Mouse (Mus musculus): Measurements from ENCODE around the gene Fuz. TPM values are rescaled to one million over a fixed set of nuclear protein-coding genes. Genes with fewer than 3 reads are reported as not detected.
A peak's percentile ranks its signal among the peaks of the same experiment; 100 is the strongest.
"Not testable (repeated sequence)": the region's sequence is repeated elsewhere in the genome, so short reads cannot be mapped to it uniquely, and the experiment has no call there.

The Fuz gene
- polyA plus RNA-seq, 1 experiment from 2014 or later = 17.6 TPM

GRCm38 (mm10) chr7:44870614-44871013, 25.3 kb upstream of the Fuz start:
- Histone ChIP-seq H3K27ac (ENCODE audit: low read depth, low read length) (peak overlapping the region; percentile 99), H3K36me3 (ENCODE audit: control insufficient read depth, insufficient read depth, low read length) (peaks cover 3% of the 10 kb centered on the region; the same call in 1 of the 2 replicates), H3K4me1 (replicated peaks; ENCODE audit: control insufficient read depth, insufficient read depth, low read length) (peaks cover 34% of the 10 kb centered on the region), H3K4me3 (ENCODE audit: low read depth, low read length) (peak overlapping the region; percentile 94), H3K4me2 (peak overlapping the region; percentile 91), H3K27me3 (replicated peaks; ENCODE audit: control insufficient read depth, insufficient read depth, low read length) (no peaks in the 10 kb centered on the region), H3K9me3 (ENCODE audit: control insufficient read depth, low read length) (no peaks in the 10 kb centered on the region), H3K9ac (ENCODE audit: low read depth, low read length) (peak overlapping the region; percentile 97)
- WGBS = 80% methylated on average over 6 of the region's 6 CpGs
- DNase-seq (ENCODE audit: low spot score) (no peak), ATAC-seq (replicated peaks; ENCODE audit: low FRiP score) (no peak)

- H3K36me3 ChIP-seq (ENCODE audit: control insufficient read depth, insufficient read depth, low read length) = peaks cover under 1% of the 10 kb centered on the region; the same call in 1 of the 2 replicates
- peaks cover 29% of the 10 kb centered on the region for H3K4me1 ChIP-seq (replicated peaks; ENCODE audit: control insufficient read depth, insufficient read depth, low read length)
- 72% methylated on average over 1 of the region's 1 CpGs for WGBS
- no peak overlapping the region for H3K4me3 ChIP-seq (ENCODE audit: low read depth, low read length)
- ATAC-seq (replicated peaks; ENCODE audit: low FRiP score) = no peak
- H3K4me2 ChIP-seq = no peak overlapping the region
- H3K27me3 ChIP-seq (replicated peaks; ENCODE audit: control insufficient read depth, insufficient read depth, low read length) = no peaks in the 10 kb centered on the region
- H3K9me3 ChIP-seq (ENCODE audit: control insufficient read depth, low read length) = no peaks in the 10 kb centered on the region
- no peak for DNase-seq (ENCODE audit: low spot score)
- H3K27ac ChIP-seq (ENCODE audit: low read depth, low read length) = no peak overlapping the region
- no peak overlapping the region for H3K9ac ChIP-seq (ENCODE audit: low read depth, low read length)
Measured at GRCm38 (mm10) chr7:44871181-44871580, 24.7 kb upstream of the Fuz start.

GRCm38 (mm10) chr7:44871774-44872173, 24.1 kb upstream of the Fuz start:
- not testable (repeated sequence) for H3K9ac ChIP-seq (ENCODE audit: low read depth, low read length); ATAC-seq (replicated peaks; ENCODE audit: low FRiP score); H3K27ac ChIP-seq (ENCODE audit: low read depth, low read length); H3K36me3 ChIP-seq (ENCODE audit: control insufficient read depth, insufficient read depth, low read length); H3K27me3 ChIP-seq (replicated peaks; ENCODE audit: control insufficient read depth, insufficient read depth, low read length); H3K4me2 ChIP-seq; DNase-seq (ENCODE audit: low spot score); H3K9me3 ChIP-seq (ENCODE audit: control insufficient read depth, low read length); H3K4me3 ChIP-seq (ENCODE audit: low read depth, low read length)
- WGBS = 94% methylated on average over 2 of the region's 2 CpGs
- H3K4me1 ChIP-seq (replicated peaks; ENCODE audit: control insufficient read depth, insufficient read depth, low read length) = peaks cover 23% of the 10 kb centered on the region

- no peak overlapping the region for H3K9ac ChIP-seq (ENCODE audit: low read depth, low read length)
- H3K27me3 ChIP-seq (replicated peaks; ENCODE audit: control insufficient read depth, insufficient read depth, low read length) = no peaks in the 10 kb centered on the region
- H3K4me1 ChIP-seq (replicated peaks; ENCODE audit: control insufficient read depth, insufficient read depth, low read length) = no peaks in the 10 kb centered on the region; the same call in 1 of the 2 replicates
- no peak overlapping the region for H3K4me3 ChIP-seq (ENCODE audit: low read depth, low read length)
- no peaks in the 10 kb centered on the region for H3K9me3 ChIP-seq (ENCODE audit: control insufficient read depth, low read length)
- H3K36me3 ChIP-seq (ENCODE audit: control insufficient read depth, insufficient read depth, low read length) = peaks cover 47% of the 10 kb centered on the region
- 87% methylated on average over 14 of the region's 14 CpGs for WGBS
- H3K27ac ChIP-seq (ENCODE audit: low read depth, low read length) = no peak overlapping the region
- ATAC-seq (replicated peaks; ENCODE audit: low FRiP score) = no peak
- DNase-seq (ENCODE audit: low spot score) = no peak
- no peak overlapping the region for H3K4me2 ChIP-seq
Measured at GRCm38 (mm10) chr7:44877833-44878232, 18.0 kb upstream of the Fuz start.

GRCm38 (mm10) chr7:44883036-44883435, 12.8 kb upstream of the Fuz start:
- Histone ChIP-seq H3K27me3 (replicated peaks; ENCODE audit: control insufficient read depth, insufficient read depth, low read length) (no peaks in the 10 kb centered on the region), H3K9ac (ENCODE audit: low read depth, low read length) (no peak overlapping the region), H3K4me1 (replicated peaks; ENCODE audit: control insufficient read depth, insufficient read depth, low read length) (no peaks in the 10 kb centered on the region), H3K9me3 (ENCODE audit: control insufficient read depth, low read length) (no peaks in the 10 kb centered on the region), H3K27ac (ENCODE audit: low read depth, low read length) (no peak overlapping the region), H3K36me3 (ENCODE audit: control insufficient read depth, insufficient read depth, low read length) (peaks cover 48% of the 10 kb centered on the region), H3K4me2 (no peak overlapping the region), H3K4me3 (ENCODE audit: low read depth, low read length) (no peak overlapping the region)
- DNase-seq (ENCODE audit: low spot score) = no peak
- whole genome bisulfite sequencing = 86% methylated on average over 3 of the region's 3 CpGs
- ATAC-seq (replicated peaks; ENCODE audit: low FRiP score) = no peak

- H3K36me3 ChIP-seq (ENCODE audit: control insufficient read depth, insufficient read depth, low read length) = peaks cover 40% of the 10 kb centered on the region
- no peaks in the 10 kb centered on the region for H3K27me3 ChIP-seq (replicated peaks; ENCODE audit: control insufficient read depth, insufficient read depth, low read length)
- H3K27ac ChIP-seq (ENCODE audit: low read depth, low read length) = no peak overlapping the region
- H3K9ac ChIP-seq (ENCODE audit: low read depth, low read length) = no peak overlapping the region
- H3K4me3 ChIP-seq (ENCODE audit: low read depth, low read length) = no peak overlapping the region
- H3K9me3 ChIP-seq (ENCODE audit: control insufficient read depth, low read length) = no peaks in the 10 kb centered on the region
- DNase-seq (ENCODE audit: low spot score) (no peak), ATAC-seq (replicated peaks; ENCODE audit: low FRiP score) (no peak)
- WGBS = 95% methylated on average over 5 of the region's 5 CpGs
- no peak overlapping the region for H3K4me2 ChIP-seq
- H3K4me1 ChIP-seq (replicated peaks; ENCODE audit: control insufficient read depth, insufficient read depth, low read length) = peaks cover 8% of the 10 kb centered on the region; the same call in 1 of the 2 replicates
Measured at GRCm38 (mm10) chr7:44884637-44885036, 11.2 kb upstream of the Fuz start.

- peaks cover 19% of the 10 kb centered on the region for H3K4me1 ChIP-seq (replicated peaks; ENCODE audit: control insufficient read depth, insufficient read depth, low read length)
- no peaks in the 10 kb centered on the region for H3K27me3 ChIP-seq (replicated peaks; ENCODE audit: control insufficient read depth, insufficient read depth, low read length)
- H3K9ac ChIP-seq (ENCODE audit: low read depth, low read length) = no peak overlapping the region
- WGBS = 81% methylated on average over 7 of the region's 7 CpGs
- no peak for DNase-seq (ENCODE audit: low spot score)
- peaks cover 19% of the 10 kb centered on the region for H3K36me3 ChIP-seq (ENCODE audit: control insufficient read depth, insufficient read depth, low read length)
- ATAC-seq (replicated peaks; ENCODE audit: low FRiP score) = no peak
- H3K4me3 ChIP-seq (ENCODE audit: low read depth, low read length) = no peak overlapping the region
- H3K4me2 ChIP-seq = no peak overlapping the region
- H3K9me3 ChIP-seq (ENCODE audit: control insufficient read depth, low read length) = no peaks in the 10 kb centered on the region
- no peak overlapping the region for H3K27ac ChIP-seq (ENCODE audit: low read depth, low read length)
Measured at GRCm38 (mm10) chr7:44886964-44887363, 8.9 kb upstream of the Fuz start.

- DNase-seq (ENCODE audit: low spot score) (no peak), ATAC-seq (replicated peaks; ENCODE audit: low FRiP score) (no peak)
- no peak overlapping the region for H3K4me3 ChIP-seq (ENCODE audit: low read depth, low read length)
- no peak overlapping the region for H3K4me2 ChIP-seq
- no peaks in the 10 kb centered on the region for H3K9me3 ChIP-seq (ENCODE audit: control insufficient read depth, low read length)
- H3K36me3 ChIP-seq (ENCODE audit: control insufficient read depth, insufficient read depth, low read length) = peaks cover 11% of the 10 kb centered on the region
- H3K27ac ChIP-seq (ENCODE audit: low read depth, low read length) = no peak overlapping the region
- H3K4me1 ChIP-seq (replicated peaks; ENCODE audit: control insufficient read depth, insufficient read depth, low read length) = peaks cover 19% of the 10 kb centered on the region
- no peak overlapping the region for H3K9ac ChIP-seq (ENCODE audit: low read depth, low read length)
- WGBS = 81% methylated on average over 13 of the region's 13 CpGs
- H3K27me3 ChIP-seq (replicated peaks; ENCODE audit: control insufficient read depth, insufficient read depth, low read length) = no peaks in the 10 kb centered on the region
Measured at GRCm38 (mm10) chr7:44888256-44889105, 7.4 kb upstream of the Fuz start.

- no peak for ATAC-seq (replicated peaks; ENCODE audit: low FRiP score)
- H3K4me3 ChIP-seq (ENCODE audit: low read depth, low read length) = no peak overlapping the region
- 85% methylated on average over 6 of the region's 7 CpGs for WGBS
- peaks cover 20% of the 10 kb centered on the region for H3K4me1 ChIP-seq (replicated peaks; ENCODE audit: control insufficient read depth, insufficient read depth, low read length)
- H3K9me3 ChIP-seq (ENCODE audit: control insufficient read depth, low read length) = no peaks in the 10 kb centered on the region
- no peak overlapping the region for H3K27ac ChIP-seq (ENCODE audit: low read depth, low read length)
- H3K9ac ChIP-seq (ENCODE audit: low read depth, low read length) = 0 out of 2 replicates have a peak overlapping the region, but pooled peaks have one; percentile 10
- DNase-seq (ENCODE audit: low spot score) = no peak
- H3K36me3 ChIP-seq (ENCODE audit: control insufficient read depth, insufficient read depth, low read length) = peaks cover 3% of the 10 kb centered on the region; the same call in 1 of the 2 replicates
- no peaks in the 10 kb centered on the region for H3K27me3 ChIP-seq (replicated peaks; ENCODE audit: control insufficient read depth, insufficient read depth, low read length)
- H3K4me2 ChIP-seq = peak overlapping the region; percentile 95
Measured at GRCm38 (mm10) chr7:44890180-44890579, 5.7 kb upstream of the Fuz start.

Data from liver, embryonic 11.5 days (tissue).